Mouse (Mus musculus): ENCODE results near the gene Adgrl3. TPM values are rescaled to one million over a fixed set of nuclear protein-coding genes. Genes with fewer than 3 reads are reported as not detected.

Gene Adgrl3
- total RNA-seq, 2 experiments from 2014 or later: 7.3 to 9.7 TPM

- DNase-seq: no peak
These were observed 654.5 kb downstream of the Adgrl3 start for GRCm38 (mm10) chr5:81674275-81674974.

GRCm38 (mm10) chr5:81674975-81675371 lies 655.0 kb downstream of the Adgrl3 start:
- no peak for DNase-seq

- no peak for DNase-seq
These were observed 657.0 kb downstream of the Adgrl3 start for GRCm38 (mm10) chr5:81676896-81677295.

GRCm38 (mm10) chr5:81686206-81686605 lies 666.3 kb downstream of the Adgrl3 start:
- DNase-seq: no peak

- DNase-seq: peak; percentile 42
These were observed 666.9 kb downstream of the Adgrl3 start for GRCm38 (mm10) chr5:81686845-81687244.

- no peak for DNase-seq
These were observed 709.7 kb downstream of the Adgrl3 start for GRCm38 (mm10) chr5:81729620-81730019.

GRCm38 (mm10) chr5:81736008-81736407 lies 716.1 kb downstream of the Adgrl3 start:
- DNase-seq: no peak

GRCm38 (mm10) chr5:81738286-81739032 lies 718.5 kb downstream of the Adgrl3 start:
- DNase-seq: no peak

- DNase-seq: no peak
These were observed 732.5 kb downstream of the Adgrl3 start for GRCm38 (mm10) chr5:81752426-81752825.

- no peak for DNase-seq
These were observed 735.8 kb downstream of the Adgrl3 start for GRCm38 (mm10) chr5:81755711-81756110.

GRCm38 (mm10) chr5:81757093-81757725 lies 737.3 kb downstream of the Adgrl3 start:
- DNase-seq: no peak

- no peak for DNase-seq
These were observed 756.3 kb downstream of the Adgrl3 start for GRCm38 (mm10) chr5:81776234-81776633.

GRCm38 (mm10) chr5:81776746-81777145 lies 756.8 kb downstream of the Adgrl3 start:
- DNase-seq: no peak

GRCm38 (mm10) chr5:81784770-81785169 lies 764.8 kb downstream of the Adgrl3 start:
- no peak for DNase-seq

- DNase-seq: no peak
These were observed 770.8 kb downstream of the Adgrl3 start for GRCm38 (mm10) chr5:81790710-81791109.

GRCm38 (mm10) chr5:81794125-81794524 lies 774.2 kb downstream of the Adgrl3 start:
- DNase-seq: no peak

GRCm38 (mm10) chr5:81794601-81795000 lies 774.7 kb downstream of the Adgrl3 start:
- no peak for DNase-seq

GRCm38 (mm10) chr5:81796128-81796527 lies 776.2 kb downstream of the Adgrl3 start:
- DNase-seq: no peak

- no peak for DNase-seq
These were observed 791.0 kb downstream of the Adgrl3 start for GRCm38 (mm10) chr5:81810966-81811365.

GRCm38 (mm10) chr5:81832076-81832475 lies 812.1 kb downstream of the Adgrl3 start:
- no peak for DNase-seq

GRCm38 (mm10) chr5:81832679-81833078 lies 812.7 kb downstream of the Adgrl3 start:
- DNase-seq: no peak

GRCm38 (mm10) chr5:81837860-81838259 lies 817.9 kb downstream of the Adgrl3 start:
- DNase-seq: no peak

- no peak for DNase-seq
These were observed 823.9 kb downstream of the Adgrl3 start for GRCm38 (mm10) chr5:81843798-81844197.

Measured in gastrocnemius, postnatal 10 days (tissue).